Mouse (Mus musculus): ENCODE data around the gene Wfdc6b. TPM values are rescaled to one million over a fixed set of nuclear protein-coding genes. Genes with fewer than 3 reads are reported as not detected.

The Wfdc6b gene
- total and polyA plus RNA-seq, 2 experiments from 2014 or later: not detected

- WGBS: 87% methylated on average over 3 of the region's 3 CpGs
- DNase-seq (ENCODE audit: low spot score): no peak
- TF ChIP-seq EP300 (IDR thresholded peaks at IDR 0.05; ENCODE audit: low read depth) (no peak), CTCF (IDR thresholded peaks at IDR 0.05; ENCODE audit: low read depth) (no peak)
- no peaks in the 10 kb centered on the region for H3K4me1 ChIP-seq (ENCODE audit: control insufficient read depth, insufficient read depth)
- no peak overlapping the region for H3K4me3 ChIP-seq (ENCODE audit: low read depth, low read length)
- no peaks in the 10 kb centered on the region for H3K27me3 ChIP-seq (ENCODE audit: control insufficient read depth, insufficient read depth, low read length)
- H3K27ac ChIP-seq (ENCODE audit: low read depth): no peak overlapping the region
- H3K9ac ChIP-seq (replicated peaks; ENCODE audit: low read depth, low read length): no peak overlapping the region
- no peak for ATAC-seq (ENCODE audit: insufficient read depth, low read depth)
- no peaks in the 10 kb centered on the region for H3K9me3 ChIP-seq (replicated peaks; ENCODE audit: control insufficient read depth, low read length)
- H3K36me3 ChIP-seq (replicated peaks; ENCODE audit: control insufficient read depth, insufficient read depth, low read length): no peaks in the 10 kb centered on the region
- no peak overlapping the region for H3K4me2 ChIP-seq (ENCODE audit: low read depth, low read length)
These were observed 2.1 kb downstream of the Wfdc6b start for GRCm38 (mm10) chr2:164615386-164615785.

- ATAC-seq (ENCODE audit: insufficient read depth, low read depth): no peak
- H3K36me3 ChIP-seq (replicated peaks; ENCODE audit: control insufficient read depth, insufficient read depth, low read length): no peaks in the 10 kb centered on the region
- no peaks in the 10 kb centered on the region for H3K9me3 ChIP-seq (replicated peaks; ENCODE audit: control insufficient read depth, low read length)
- no peak overlapping the region for H3K4me3 ChIP-seq (ENCODE audit: low read depth, low read length)
- H3K27me3 ChIP-seq (ENCODE audit: control insufficient read depth, insufficient read depth, low read length): no peaks in the 10 kb centered on the region
- DNase-seq (ENCODE audit: low spot score): no peak
- no peaks in the 10 kb centered on the region for H3K4me1 ChIP-seq (ENCODE audit: control insufficient read depth, insufficient read depth)
- H3K9ac ChIP-seq (replicated peaks; ENCODE audit: low read depth, low read length): no peak overlapping the region
- no peak overlapping the region for H3K4me2 ChIP-seq (ENCODE audit: low read depth, low read length)
- WGBS: 64% methylated on average over 5 of the region's 5 CpGs
- TF ChIP-seq EP300 (IDR thresholded peaks at IDR 0.05; ENCODE audit: low read depth) (no peak), CTCF (IDR thresholded peaks at IDR 0.05; ENCODE audit: low read depth) (no peak)
- no peak overlapping the region for H3K27ac ChIP-seq (ENCODE audit: low read depth)
These were observed 5.7 kb downstream of the Wfdc6b start for GRCm38 (mm10) chr2:164619050-164619449.

GRCm38 (mm10) chr2:164621775-164622174, 8.5 kb downstream of the Wfdc6b start:
- DNase-seq (ENCODE audit: low spot score) (no peak), ATAC-seq (ENCODE audit: insufficient read depth, low read depth) (no peak)
- Histone ChIP-seq H3K9ac (replicated peaks; ENCODE audit: low read depth, low read length) (no peak overlapping the region), H3K9me3 (replicated peaks; ENCODE audit: control insufficient read depth, low read length) (no peaks in the 10 kb centered on the region), H3K36me3 (replicated peaks; ENCODE audit: control insufficient read depth, insufficient read depth, low read length) (no peaks in the 10 kb centered on the region), H3K27ac (ENCODE audit: low read depth) (no peak overlapping the region), H3K4me2 (ENCODE audit: low read depth, low read length) (no peak overlapping the region), H3K4me1 (ENCODE audit: control insufficient read depth, insufficient read depth) (no peaks in the 10 kb centered on the region), H3K4me3 (ENCODE audit: low read depth, low read length) (no peak overlapping the region), H3K27me3 (ENCODE audit: control insufficient read depth, insufficient read depth, low read length) (no peaks in the 10 kb centered on the region)
- 73% methylated on average over 4 of the region's 4 CpGs for WGBS
- no peak for TF ChIP-seq CTCF (IDR thresholded peaks at IDR 0.05; ENCODE audit: low read depth)
- TF ChIP-seq EP300 (IDR thresholded peaks at IDR 0.05; ENCODE audit: low read depth): no peak

GRCm38 (mm10) chr2:164635266-164635665, 21.9 kb downstream of the Wfdc6b start:
- no peak overlapping the region for H3K4me2 ChIP-seq (ENCODE audit: low read depth, low read length)
- H3K9me3 ChIP-seq (replicated peaks; ENCODE audit: control insufficient read depth, low read length): no peaks in the 10 kb centered on the region
- H3K36me3 ChIP-seq (replicated peaks; ENCODE audit: control insufficient read depth, insufficient read depth, low read length): no peaks in the 10 kb centered on the region
- H3K27ac ChIP-seq (ENCODE audit: low read depth): no peak overlapping the region
- TF ChIP-seq EP300 (IDR thresholded peaks at IDR 0.05; ENCODE audit: low read depth): no peak
- no peak for TF ChIP-seq CTCF (IDR thresholded peaks at IDR 0.05; ENCODE audit: low read depth)
- DNase-seq (ENCODE audit: low spot score) (no peak), ATAC-seq (ENCODE audit: insufficient read depth, low read depth) (no peak)
- no peaks in the 10 kb centered on the region for H3K27me3 ChIP-seq (ENCODE audit: control insufficient read depth, insufficient read depth, low read length)
- no peaks in the 10 kb centered on the region for H3K4me1 ChIP-seq (ENCODE audit: control insufficient read depth, insufficient read depth)
- no peak overlapping the region for H3K4me3 ChIP-seq (ENCODE audit: low read depth, low read length)
- WGBS: 74% methylated on average over 9 of the region's 9 CpGs
- H3K9ac ChIP-seq (replicated peaks; ENCODE audit: low read depth, low read length): no peak overlapping the region

- DNase-seq (ENCODE audit: low spot score): no peak
- H3K36me3 ChIP-seq (replicated peaks; ENCODE audit: control insufficient read depth, insufficient read depth, low read length): no peaks in the 10 kb centered on the region
- no peak for ATAC-seq (ENCODE audit: insufficient read depth, low read depth)
- H3K4me2 ChIP-seq (ENCODE audit: low read depth, low read length): no peak within 1 kb of the TSS
- no peaks in the 10 kb centered on the region for H3K9me3 ChIP-seq (replicated peaks; ENCODE audit: control insufficient read depth, low read length)
- no peaks in the 10 kb centered on the region for H3K4me1 ChIP-seq (ENCODE audit: control insufficient read depth, insufficient read depth)
- no peak within 1 kb of the TSS for H3K4me3 ChIP-seq (ENCODE audit: low read depth, low read length)
- no peak within 1 kb of the TSS for H3K27ac ChIP-seq (ENCODE audit: low read depth)
- TF ChIP-seq EP300 (IDR thresholded peaks at IDR 0.05; ENCODE audit: low read depth) (no peak), CTCF (IDR thresholded peaks at IDR 0.05; ENCODE audit: low read depth) (no peak)
- no peaks in the 10 kb centered on the region for H3K27me3 ChIP-seq (ENCODE audit: control insufficient read depth, insufficient read depth, low read length)
- 79% methylated on average over 3 of the region's 3 CpGs for WGBS
- no peak within 1 kb of the TSS for H3K9ac ChIP-seq (replicated peaks; ENCODE audit: low read depth, low read length)
These were observed 25.4 kb downstream of the Wfdc6b start, which contains the start of gene Wfdc16 for GRCm38 (mm10) chr2:164638696-164639095. Wfdc16 (minus strand) TSS chr2:164638796.

- Histone ChIP-seq H3K27ac (ENCODE audit: low read depth) (no peak overlapping the region), H3K4me2 (ENCODE audit: low read depth, low read length) (no peak overlapping the region), H3K27me3 (ENCODE audit: control insufficient read depth, insufficient read depth, low read length) (no peaks in the 10 kb centered on the region), H3K4me3 (ENCODE audit: low read depth, low read length) (no peak overlapping the region), H3K4me1 (ENCODE audit: control insufficient read depth, insufficient read depth) (no peaks in the 10 kb centered on the region), H3K9ac (replicated peaks; ENCODE audit: low read depth, low read length) (no peak overlapping the region), H3K9me3 (replicated peaks; ENCODE audit: control insufficient read depth, low read length) (no peaks in the 10 kb centered on the region), H3K36me3 (replicated peaks; ENCODE audit: control insufficient read depth, insufficient read depth, low read length) (no peaks in the 10 kb centered on the region)
- TF ChIP-seq EP300 (IDR thresholded peaks at IDR 0.05; ENCODE audit: low read depth): no peak
- TF ChIP-seq CTCF (IDR thresholded peaks at IDR 0.05; ENCODE audit: low read depth): no peak
- 54% methylated on average over 7 of the region's 7 CpGs for WGBS
- no peak for ATAC-seq (ENCODE audit: insufficient read depth, low read depth)
- no peak for DNase-seq (ENCODE audit: low spot score)
These were observed 27.8 kb downstream of the Wfdc6b start for GRCm38 (mm10) chr2:164641129-164641528.
